In the genomic region with DNA sequence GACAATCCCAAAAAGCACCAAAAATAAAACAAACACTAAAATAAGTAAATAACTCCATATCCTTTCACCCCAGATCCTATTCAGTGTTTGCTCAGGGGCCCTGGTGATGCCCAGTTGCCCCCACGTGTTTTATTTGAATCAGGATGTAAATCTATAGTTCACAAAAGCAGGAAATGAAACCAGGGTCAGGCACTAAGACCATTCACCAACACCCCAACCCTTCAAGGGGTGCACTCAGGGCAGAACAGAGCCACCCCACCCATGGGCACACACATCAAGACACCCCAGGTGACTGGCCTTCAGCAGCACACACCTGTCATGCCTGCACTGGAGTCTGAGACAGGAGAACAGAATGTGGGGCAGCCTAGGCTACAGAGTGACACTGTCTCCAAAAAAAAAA, we compare ENCODE assay signal across 27 mouse cellular contexts. TPM values are rescaled to one million over a fixed set of nuclear protein-coding genes. Genes with fewer than 3 reads are reported as not detected.
A peak's percentile ranks its signal among the peaks of the same experiment; 100 is the strongest.
DNase-seq lines count a peak whose midpoint lies in the region; ATAC-seq lines count a peak whose summit lies in the region.
"Had no signal": no experiment of that assay in that cellular context is flagged by ENCODE, and none has a peak within 500 bp of the region (broad histone marks: within the 10 kb centered on the region; RNA-seq: fewer than 3 reads in every experiment).

No protein-coding gene starts in this region.

- peaks cover 63% of the 10 kb centered on the region for H3K4me1 ChIP-seq in forebrain, embryonic 10.5 days
- peaks cover 61% of the 10 kb centered on the region for H3K4me1 ChIP-seq in forebrain, embryonic 12.5 days
- H3K4me1 ChIP-seq in midbrain, embryonic 10.5 days: peaks cover 68% of the 10 kb centered on the region
- H3K4me1 ChIP-seq in midbrain, embryonic 16.5 days (ENCODE audit: control insufficient read depth, insufficient read depth, low read length): peaks cover 16% of the 10 kb centered on the region

- peak overlapping the region; percentile 40; the same call in 1 of the 2 replicates for H3K27ac ChIP-seq in forebrain, embryonic 10.5 days
- no peak overlapping the region for H3K27ac ChIP-seq in forebrain, embryonic 12.5 days
- H3K27ac ChIP-seq in midbrain, embryonic 10.5 days (replicated peaks): peak overlapping the region; percentile 93
- no peak overlapping the region for H3K27ac ChIP-seq in midbrain, embryonic 16.5 days (ENCODE audit: low read length)
- H3K27ac ChIP-seq: heart, adult 2 months; limb, embryonic 15.5 days had no signal

- no peak overlapping the region for H3K9ac ChIP-seq in forebrain, embryonic 12.5 days
- H3K9ac ChIP-seq in midbrain, embryonic 16.5 days (ENCODE audit: low read depth, low read length): no peak overlapping the region
- H3K9ac ChIP-seq: forebrain, embryonic 13.5 days; limb, embryonic 15.5 days had no signal

- no peaks in the 10 kb centered on the region for H3K9me3 ChIP-seq in forebrain, embryonic 10.5 days
- no peaks in the 10 kb centered on the region for H3K9me3 ChIP-seq in forebrain, embryonic 12.5 days
- no peaks in the 10 kb centered on the region for H3K9me3 ChIP-seq in midbrain, embryonic 10.5 days (replicated peaks)
- no peaks in the 10 kb centered on the region for H3K9me3 ChIP-seq in midbrain, embryonic 16.5 days (replicated peaks; ENCODE audit: control insufficient read depth, low read length, poor library complexity, severe bottlenecking)
- H3K9me3 ChIP-seq: forebrain, embryonic 13.5 days; G1E; limb, embryonic 15.5 days had no signal

- no peak for ATAC-seq in forebrain, embryonic 12.5 days (ENCODE audit: low FRiP score)
- no peak for ATAC-seq in midbrain, embryonic 16.5 days
- ATAC-seq: forebrain, embryonic 13.5 days; inflammation-experienced regulatory T-cells, adult 6 months had no signal

- no peaks in the 10 kb centered on the region for H3K27me3 ChIP-seq in forebrain, embryonic 10.5 days (ENCODE audit: poor library complexity, severe bottlenecking)
- no peaks in the 10 kb centered on the region for H3K27me3 ChIP-seq in forebrain, embryonic 12.5 days
- no peaks in the 10 kb centered on the region for H3K27me3 ChIP-seq in midbrain, embryonic 10.5 days (ENCODE audit: low read depth, poor library complexity, severe bottlenecking)
- no peaks in the 10 kb centered on the region for H3K27me3 ChIP-seq in midbrain, embryonic 16.5 days (ENCODE audit: control insufficient read depth, insufficient read depth, low read depth, low read length)
- H3K27me3 ChIP-seq: forebrain, embryonic 13.5 days; limb, embryonic 15.5 days had no signal

- 90% methylated on average over 1 of the region's 1 CpGs for WGBS in forebrain, embryonic 10.5 days
- WGBS in forebrain, embryonic 12.5 days: 83% methylated on average over 1 of the region's 1 CpGs
- WGBS in midbrain, embryonic 10.5 days: 76% methylated on average over 1 of the region's 1 CpGs
- 82% methylated on average over 1 of the region's 1 CpGs for WGBS in midbrain, embryonic 16.5 days

- H3K4me3 ChIP-seq in forebrain, embryonic 10.5 days: no peak overlapping the region
- H3K4me3 ChIP-seq in forebrain, embryonic 12.5 days (replicated peaks): no peak overlapping the region
- no peak overlapping the region for H3K4me3 ChIP-seq in midbrain, embryonic 10.5 days
- no peak overlapping the region for H3K4me3 ChIP-seq in midbrain, embryonic 16.5 days (ENCODE audit: low read depth, low read length)
- H3K4me3 ChIP-seq: forebrain, embryonic 13.5 days; heart, adult 2 months; limb, embryonic 15.5 days had no signal

- no peak for DNase-seq in forebrain, embryonic 10.5 days (ENCODE audit: extremely low spot score, low spot score)
- DNase-seq in midbrain, embryonic 10.5 days (ENCODE audit: low spot score): no peak
- DNase-seq in spleen, postnatal 36 days (ENCODE audit: low spot score in 2 of 2): peak; percentile 74 to 78
- no peak for DNase-seq in spleen, adult 12 weeks (ENCODE audit: low spot score)
- no peak for DNase-seq in adrenal gland, adult 2 months
- no peak for DNase-seq in adrenal gland, postnatal 10 days
- DNase-seq: adrenal gland, postnatal 36 days; cerebellum, adult 2 months; cerebellum, postnatal 36 days; gastrocnemius, postnatal 10 days; heart, postnatal 36 days; kidney, adult 9 months; kidney, postnatal 25 days; lung, adult 2 months; lung, postnatal 36 days; right cerebral cortex, postnatal 14 days; thymus, postnatal 25 days had no signal

- H3K36me3 ChIP-seq in forebrain, embryonic 10.5 days (replicated peaks): peaks cover 63% of the 10 kb centered on the region
- peaks cover 43% of the 10 kb centered on the region for H3K36me3 ChIP-seq in forebrain, embryonic 12.5 days (replicated peaks)
- H3K36me3 ChIP-seq in midbrain, embryonic 10.5 days: peaks cover 59% of the 10 kb centered on the region
- peaks cover 13% of the 10 kb centered on the region for H3K36me3 ChIP-seq in midbrain, embryonic 16.5 days (ENCODE audit: control insufficient read depth, insufficient read depth, low read length)

- no peak overlapping the region for H3K4me2 ChIP-seq in forebrain, embryonic 12.5 days
- H3K4me2 ChIP-seq in midbrain, embryonic 16.5 days (ENCODE audit: low read length): no peak overlapping the region
- H3K4me2 ChIP-seq: forebrain, embryonic 13.5 days; limb, embryonic 15.5 days had no signal

RNA-seq across cellular contexts. Expression of gene Pgpep1, which starts 6.1 kb away (rescaled TPM):
- 40.5 and 49.3 TPM in 2 replicates for polyA plus RNA-seq in forebrain, embryonic 10.5 days (2016; fragmentation: Nextera tagmentation; extraction: Ambion mirVana)
- polyA plus RNA-seq in forebrain, embryonic 12.5 days (2016; fragmentation: Nextera tagmentation; extraction: Ambion mirVana): 69.3 and 70.4 TPM in 2 replicates
- 51.8 and 89.7 TPM in 2 replicates for polyA plus RNA-seq in midbrain, embryonic 10.5 days (2016; fragmentation: Nextera tagmentation; extraction: Ambion mirVana)
- polyA plus RNA-seq in midbrain, embryonic 16.5 days (2015; fragmentation: Nextera tagmentation; extraction: Ambion mirVana): 67.2 and 69.7 TPM in 2 replicates
- 100 to 1,000 TPM; 115 to 127 TPM for total RNA-seq in adrenal gland, adult 2 months (2021)
- 115 and 117 TPM in 2 replicates for polyA plus RNA-seq in adrenal gland, adult 2 months (2012; rRNA removed)
- 10 to 100 TPM; 65.7 to 80.6 TPM for total RNA-seq in adrenal gland, postnatal 10 days (2021)

RNA-seq across cellular contexts. Expression of gene Lsm4, which starts 18.9 kb away (rescaled TPM):
- 336 and 339 TPM in 2 replicates for polyA plus RNA-seq in forebrain, embryonic 10.5 days (2016; fragmentation: Nextera tagmentation; extraction: Ambion mirVana)
- 259 and 275 TPM in 2 replicates for polyA plus RNA-seq in forebrain, embryonic 12.5 days (2016; fragmentation: Nextera tagmentation; extraction: Ambion mirVana)
- 315 and 355 TPM in 2 replicates for polyA plus RNA-seq in midbrain, embryonic 10.5 days (2016; fragmentation: Nextera tagmentation; extraction: Ambion mirVana)
- polyA plus RNA-seq in midbrain, embryonic 16.5 days (2015; fragmentation: Nextera tagmentation; extraction: Ambion mirVana): 137 and 143 TPM in 2 replicates
- total RNA-seq in adrenal gland, adult 2 months (2021): 10 to 100 TPM; 65.2 to 88.5 TPM
- polyA plus RNA-seq in adrenal gland, adult 2 months (2012; rRNA removed): 81.3 and 112 TPM in 2 replicates
- total RNA-seq in adrenal gland, postnatal 10 days (2021): 10 to 100 TPM; 91.5 to 94.7 TPM

RNA-seq across cellular contexts. Expression of gene Gdf15, which starts 21.9 kb away (rescaled TPM):
- not detected in 2 replicates for polyA plus RNA-seq in forebrain, embryonic 10.5 days (2016; fragmentation: Nextera tagmentation; extraction: Ambion mirVana)
- 0.14 TPM in 1 of 2 replicates, not detected in the other for polyA plus RNA-seq in forebrain, embryonic 12.5 days (2016; fragmentation: Nextera tagmentation; extraction: Ambion mirVana)
- not detected in 2 replicates for polyA plus RNA-seq in midbrain, embryonic 10.5 days (2016; fragmentation: Nextera tagmentation; extraction: Ambion mirVana)
- 0.35 and 0.39 TPM in 2 replicates for polyA plus RNA-seq in midbrain, embryonic 16.5 days (2015; fragmentation: Nextera tagmentation; extraction: Ambion mirVana)
- 10 to 100 TPM in 1 of 2 experiments, 1 to 10 TPM in 1; 1.3 to 44.6 TPM for total RNA-seq in adrenal gland, adult 2 months (2021)
- polyA plus RNA-seq in adrenal gland, adult 2 months (2012; rRNA removed): 18.5 and 22.2 TPM in 2 replicates
- 1 to 10 TPM in 1 of 2 experiments, under 1 TPM in 1; 0.79 to 1.7 TPM for total RNA-seq in adrenal gland, postnatal 10 days (2021)
- total RNA-seq: G1E; gastrocnemius, postnatal 10 days; layer of hippocampus, adult 8-10 months; left cerebral cortex, adult 18-20 months; left cerebral cortex, postnatal 36 days had no signal
- polyA plus RNA-seq: inflammation-experienced regulatory T-cells, adult 6 months had no signal

RNA-seq across cellular contexts. Expression of gene Lrrc25, which starts 38.2 kb away (rescaled TPM):
- 0.49 and 0.87 TPM in 2 replicates for polyA plus RNA-seq in forebrain, embryonic 10.5 days (2016; fragmentation: Nextera tagmentation; extraction: Ambion mirVana)
- polyA plus RNA-seq in forebrain, embryonic 12.5 days (2016; fragmentation: Nextera tagmentation; extraction: Ambion mirVana): 0.31 and 0.45 TPM in 2 replicates
- polyA plus RNA-seq in midbrain, embryonic 10.5 days (2016; fragmentation: Nextera tagmentation; extraction: Ambion mirVana): 1.1 and 1.2 TPM in 2 replicates
- 0.64 and 0.97 TPM in 2 replicates for polyA plus RNA-seq in midbrain, embryonic 16.5 days (2015; fragmentation: Nextera tagmentation; extraction: Ambion mirVana)
- 1 to 10 TPM; 1.8 to 3.6 TPM for total RNA-seq in adrenal gland, adult 2 months (2021)
- 8.4 and 11.1 TPM in 2 replicates for polyA plus RNA-seq in adrenal gland, adult 2 months (2012; rRNA removed)
- 1 to 10 TPM; 3.3 to 3.6 TPM for total RNA-seq in adrenal gland, postnatal 10 days (2021)

RNA-seq across cellular contexts. Expression of gene Jund, which starts 44.6 kb away (rescaled TPM):
- 49.6 and 50.9 TPM in 2 replicates for polyA plus RNA-seq in forebrain, embryonic 10.5 days (2016; fragmentation: Nextera tagmentation; extraction: Ambion mirVana)
- 153 and 165 TPM in 2 replicates for polyA plus RNA-seq in forebrain, embryonic 12.5 days (2016; fragmentation: Nextera tagmentation; extraction: Ambion mirVana)
- polyA plus RNA-seq in midbrain, embryonic 10.5 days (2016; fragmentation: Nextera tagmentation; extraction: Ambion mirVana): 62.5 and 78.6 TPM in 2 replicates
- 60.4 and 67.9 TPM in 2 replicates for polyA plus RNA-seq in midbrain, embryonic 16.5 days (2015; fragmentation: Nextera tagmentation; extraction: Ambion mirVana)
- total RNA-seq in adrenal gland, adult 2 months (2021): 100 to 1,000 TPM; 214 to 246 TPM
- polyA plus RNA-seq in adrenal gland, adult 2 months (2012; rRNA removed): 1,009 and 1,256 TPM in 2 replicates
- 100 to 1,000 TPM; 149 to 185 TPM for total RNA-seq in adrenal gland, postnatal 10 days (2021)

Comparison
In these comparisons a context has a peak if more than half of its experiments do, and no peak if none do; other contexts are left out.
1. DNase-seq: peak in spleen, postnatal 36 days (2 of 2); none in forebrain, embryonic 10.5 days (single experiment), midbrain, embryonic 10.5 days (single experiment), spleen, adult 12 weeks (single experiment), adrenal gland, adult 2 months (single experiment) and adrenal gland, postnatal 10 days (single experiment).
2. H3K27ac ChIP-seq: peak in forebrain, embryonic 10.5 days (single experiment) and midbrain, embryonic 10.5 days (single experiment); none in forebrain, embryonic 12.5 days (single experiment) and midbrain, embryonic 16.5 days (single experiment).
3. RNA of gene Gdf15, which starts 21.9 kb away (polyA plus RNA-seq): 18.5 to 22.2 TPM in adrenal gland, adult 2 months; 0.35 to 0.39 TPM in midbrain, embryonic 16.5 days, 0.14 TPM in forebrain, embryonic 12.5 days, not detected in forebrain, embryonic 10.5 days and not detected in midbrain, embryonic 10.5 days; every median in the first group is over 10 times any median in the second.